Mouse (Mus musculus) natural killer cell, adult 2 months (primary cell): Measurements from ENCODE around the gene 6030468B19Rik.
"Not testable (repeated sequence)": the region's sequence is repeated elsewhere in the genome, so short reads cannot be mapped to it uniquely, and the experiment has no call there.

Source experiments
- DNase-seq, 2 experiments: peaks; one replicate each; pipeline ENCODE4 v3.0.0; 2022; ENCODE audit warnings: low spot score in 2 of 2

Gene 6030468B19Rik

DNA sequence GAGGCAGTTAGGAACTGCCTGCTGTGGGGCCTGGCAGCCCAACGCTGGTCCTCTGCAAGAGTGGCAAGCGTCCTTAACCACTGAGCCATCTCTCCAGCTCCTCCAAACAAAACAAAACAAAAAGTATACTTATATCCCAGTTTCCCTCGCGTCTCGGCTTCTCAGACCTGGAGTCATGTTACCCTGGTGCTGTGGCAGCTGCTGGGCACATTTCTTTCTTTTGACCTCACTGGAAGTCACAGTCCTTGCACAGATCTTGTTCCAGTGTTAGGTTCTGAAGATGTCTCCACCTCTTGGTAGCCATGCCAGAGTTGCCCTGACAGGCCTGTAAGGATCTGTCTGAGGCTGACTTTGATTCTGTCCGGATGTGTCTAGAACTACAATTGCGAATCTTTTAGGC is 4.2 kb downstream of the 6030468B19Rik start:
- no peak for DNase-seq

DNA sequence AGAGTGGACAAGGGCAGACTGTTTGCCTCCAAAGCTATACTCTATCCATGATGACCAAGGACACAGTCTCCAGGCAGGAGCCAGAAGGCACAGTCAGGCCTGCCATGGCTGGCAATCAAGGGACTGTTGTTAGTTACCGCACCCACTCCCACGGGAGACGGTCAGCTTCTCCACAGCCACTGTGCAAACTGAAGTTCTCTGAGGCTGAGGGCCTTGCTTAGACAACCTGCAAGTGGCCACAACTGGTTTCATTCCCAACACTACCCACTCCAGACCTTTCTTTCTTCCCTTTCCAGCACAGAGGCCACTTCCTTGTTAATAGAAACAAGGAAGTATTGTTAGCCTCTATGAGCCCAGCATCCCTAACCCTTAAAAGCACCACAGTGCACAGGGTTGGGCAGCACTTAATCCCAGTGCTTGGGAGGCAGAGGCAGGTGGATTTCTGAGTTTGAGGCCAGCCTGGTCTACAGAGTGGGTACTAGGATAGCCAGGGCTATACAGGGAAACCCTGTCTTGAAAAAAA is 5.8 kb downstream of the 6030468B19Rik start:
- no peak for DNase-seq

DNA sequence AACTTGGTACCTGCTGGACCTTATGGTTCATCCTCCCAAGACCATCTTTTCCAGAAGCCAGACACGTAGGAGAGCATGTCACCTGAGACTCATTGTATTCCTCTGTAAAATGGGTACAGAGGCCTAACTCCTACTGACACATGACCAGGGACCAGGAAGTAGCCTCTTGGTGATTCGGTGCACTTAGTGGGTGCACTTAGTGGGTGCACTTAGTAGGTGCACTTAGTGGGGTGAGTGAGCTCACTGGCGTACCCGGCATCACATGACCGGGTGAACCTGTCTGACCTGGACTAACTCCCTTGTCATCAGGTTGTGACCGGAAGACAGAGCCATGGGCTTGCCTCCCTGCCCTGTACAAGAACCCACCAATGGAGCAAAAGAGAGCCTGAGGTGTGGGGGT is 9.3 kb downstream of the 6030468B19Rik start:
- no peak for DNase-seq

DNA sequence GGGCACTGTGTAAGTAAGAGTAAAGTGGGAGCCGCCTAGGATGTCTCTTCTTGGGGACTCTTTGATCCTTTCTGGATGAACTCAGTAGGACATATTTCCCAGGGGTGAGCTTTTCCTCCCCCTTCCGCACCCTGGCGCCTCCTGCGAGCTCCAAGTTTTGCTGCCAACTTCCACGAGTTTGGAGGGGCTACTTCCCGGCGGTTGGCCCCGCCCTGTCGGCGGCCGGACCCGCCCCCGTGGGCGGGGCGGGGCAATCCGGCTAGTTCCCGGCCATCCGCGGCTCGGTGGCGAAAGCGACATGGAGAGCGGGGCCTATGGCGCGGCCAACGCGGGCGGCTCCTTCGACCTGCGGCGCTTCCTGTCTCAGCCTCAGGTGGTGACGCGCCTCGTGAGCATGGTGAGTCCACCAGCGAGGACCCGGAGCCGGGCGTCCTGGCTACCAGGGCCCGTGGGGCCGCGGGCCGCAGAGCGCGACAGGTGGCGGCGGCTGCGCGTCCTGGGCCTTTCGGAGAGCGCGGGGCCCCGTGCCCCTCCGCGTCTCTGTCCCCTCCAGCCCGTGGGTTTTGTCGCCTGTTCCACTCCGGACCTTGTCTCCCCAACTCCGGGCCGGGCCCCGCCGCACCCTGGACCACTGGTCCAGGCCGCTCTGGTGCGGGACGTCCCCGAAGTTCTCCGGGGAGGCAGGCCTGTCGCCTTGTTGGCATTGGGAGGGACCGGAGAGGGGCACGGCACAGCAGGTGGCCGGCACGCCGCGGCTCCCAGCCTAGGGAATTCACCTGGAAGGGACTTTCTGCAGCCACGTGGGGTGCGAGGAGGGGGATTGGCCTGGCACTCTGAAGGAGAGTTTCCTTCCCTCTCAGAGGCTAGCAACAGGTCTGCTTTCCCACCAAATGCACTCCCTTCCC is 12.2 kb downstream of the 6030468B19Rik start, which contains the start of the genes Gm20708 and Syngr2:
Gene Gm20708, plus strand, starts transcription at position 262 of the 905 bp plus-strand sequence.
Gene Syngr2, plus strand, starts transcription at position 262 of the 905 bp plus-strand sequence.
- DNase-seq: peak; percentile 50 to 62

DNA sequence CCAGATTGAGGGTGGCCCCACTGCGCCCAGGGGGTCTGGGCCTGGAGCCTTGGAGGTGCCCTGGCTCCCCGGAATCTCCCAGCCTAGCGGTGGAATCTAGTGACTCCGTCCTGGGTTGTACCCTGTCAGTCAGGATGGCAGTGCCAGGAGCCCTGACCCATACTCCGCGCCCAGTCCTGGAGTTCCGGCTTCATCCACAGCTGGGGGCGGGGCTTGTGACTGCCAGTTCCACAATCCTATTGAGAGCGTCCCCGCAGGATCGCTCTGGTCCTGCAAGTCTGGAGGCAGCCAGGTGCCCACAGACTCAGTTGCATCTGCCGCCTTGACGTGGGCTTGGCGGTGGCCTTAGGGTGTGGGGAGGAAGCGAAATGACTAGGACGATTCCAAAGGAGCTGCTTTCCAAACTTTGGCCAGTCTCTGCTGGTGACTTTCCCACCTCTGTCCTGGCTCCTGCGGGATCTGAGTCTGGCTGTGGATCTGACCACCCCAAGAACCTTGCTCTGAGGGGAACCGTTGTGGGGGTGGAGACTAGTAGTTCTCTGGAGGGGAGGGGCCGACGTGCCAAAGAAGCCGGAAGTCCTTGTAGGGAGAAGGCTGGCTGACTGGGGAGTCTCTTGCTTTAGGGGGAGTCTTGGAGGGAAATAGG is 13.1 kb downstream of the 6030468B19Rik start:
- DNase-seq: peak; percentile 68 to 73

DNA sequence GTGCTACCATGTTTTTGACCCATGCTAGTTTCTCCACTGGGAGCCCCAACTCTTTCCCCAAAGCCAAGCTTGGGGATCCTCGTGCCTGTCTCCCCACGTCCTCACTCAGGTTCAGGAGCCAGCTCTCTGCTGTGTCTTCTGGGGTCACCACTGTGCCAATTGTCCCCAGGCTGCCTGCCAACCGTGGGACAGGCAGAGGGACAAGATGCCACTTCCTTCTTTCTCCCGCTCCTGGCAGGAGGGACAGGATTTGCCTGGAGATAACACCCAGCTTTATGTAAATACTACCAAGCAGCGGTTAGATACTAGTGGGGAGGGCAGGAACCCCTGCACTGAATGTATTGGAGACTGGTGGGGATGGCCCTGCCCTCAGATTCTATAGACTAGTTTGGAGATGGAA is 16.4 kb downstream of the 6030468B19Rik start:
- DNase-seq: no peak

DNA sequence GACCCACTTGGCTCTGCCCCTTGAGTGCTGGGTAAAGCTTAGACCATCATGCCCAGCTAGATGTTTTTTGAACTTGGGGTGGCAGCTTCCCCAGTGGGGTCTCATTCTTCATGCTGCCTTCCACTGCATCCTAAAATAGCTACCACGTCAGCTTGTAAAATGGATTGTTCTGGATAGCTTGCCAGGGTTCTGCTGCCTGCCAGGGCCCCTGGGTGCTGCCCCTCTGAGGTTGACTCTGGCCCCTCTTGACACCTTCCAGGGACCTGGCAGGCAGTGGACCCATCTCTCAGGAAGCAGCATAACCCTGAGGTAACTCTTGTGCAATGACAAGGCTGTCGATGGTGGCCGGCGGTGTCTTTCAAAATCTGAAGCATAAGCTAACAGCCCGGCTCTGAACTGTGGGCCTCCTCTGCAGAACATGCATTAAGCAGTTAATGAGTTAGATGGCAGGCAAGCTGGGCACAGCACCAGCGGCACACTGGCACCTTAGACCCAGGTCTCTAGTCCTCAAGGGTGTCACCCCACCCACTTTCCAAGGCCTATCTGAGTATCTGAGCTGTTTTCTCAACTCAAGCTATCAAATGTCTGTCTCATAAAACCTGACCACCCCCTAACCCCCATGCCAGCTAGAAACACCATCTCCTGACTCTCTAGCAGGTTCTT is 17.4 kb downstream of the 6030468B19Rik start:
- DNase-seq: no peak

DNA sequence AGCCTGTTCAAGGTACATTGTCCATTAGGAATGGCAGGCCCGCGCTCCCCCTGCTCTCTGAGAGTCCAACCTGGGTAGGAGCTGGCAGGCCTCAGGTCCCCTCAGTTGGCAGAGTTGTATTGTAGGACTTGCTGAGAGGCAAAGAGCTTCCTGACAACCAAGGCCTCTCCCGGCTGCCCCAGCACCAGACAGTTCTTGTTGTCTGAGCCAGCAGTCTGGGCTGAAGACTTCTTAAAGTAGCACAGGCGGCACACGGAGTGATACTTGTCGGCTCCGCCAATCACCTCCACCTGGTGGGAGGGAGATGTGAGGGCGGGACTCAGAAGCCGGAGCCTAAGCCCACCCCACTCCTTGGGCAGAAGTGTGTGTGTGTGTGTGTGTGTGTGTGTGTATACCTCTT is 18.4 kb downstream of the 6030468B19Rik start:
- not testable (repeated sequence) for DNase-seq

DNA sequence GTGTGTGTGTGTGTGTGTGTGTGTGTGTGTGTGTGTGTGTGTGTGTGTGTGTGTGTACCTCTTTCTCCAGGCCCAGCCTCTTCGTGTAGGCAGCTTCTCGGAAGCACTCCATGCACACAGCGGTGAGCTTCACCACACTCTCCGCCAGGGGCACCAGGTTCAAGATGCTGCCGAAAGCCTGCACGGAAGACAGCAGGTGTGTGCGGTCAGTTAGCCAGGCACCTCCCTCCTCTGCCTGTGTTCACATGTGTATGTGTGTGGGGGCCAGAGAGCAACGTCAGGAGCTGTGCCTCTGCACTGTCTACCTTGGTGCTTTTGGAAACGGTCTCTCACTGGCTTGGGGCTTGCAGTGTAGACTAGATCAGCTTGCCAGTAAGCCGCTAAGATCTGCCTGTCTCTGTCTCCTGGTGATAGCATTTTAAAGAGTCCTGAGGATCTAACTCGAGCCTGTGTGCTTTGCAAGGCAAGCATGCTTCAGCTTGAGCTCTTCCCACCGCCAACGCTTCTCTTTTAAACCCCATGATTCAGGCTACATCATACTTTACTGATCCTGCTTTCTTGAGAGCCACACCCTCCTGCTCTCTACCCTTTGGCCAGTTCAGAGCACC is 19.0 kb downstream of the 6030468B19Rik start:
- DNase-seq: no peak

DNA sequence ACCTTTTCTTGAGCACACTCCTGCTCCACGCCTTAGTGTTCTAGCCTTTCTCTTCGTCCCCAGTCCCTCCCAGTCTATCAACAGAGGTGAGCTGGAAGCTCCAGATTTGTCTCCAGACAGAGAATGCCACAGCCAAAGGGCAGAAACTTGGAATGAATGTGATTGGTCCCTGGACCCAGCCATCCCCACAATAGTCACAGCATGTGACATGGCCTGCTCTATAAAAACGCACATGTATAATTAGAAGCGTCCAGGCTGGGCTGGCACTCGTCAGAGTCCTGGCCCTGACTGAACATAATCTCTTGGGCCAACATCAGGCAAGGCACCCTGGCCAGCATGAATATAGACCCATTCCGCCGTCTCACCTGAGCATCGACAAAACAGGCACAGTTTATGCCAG is 21.6 kb downstream of the 6030468B19Rik start:
- DNase-seq: no peak

DNA sequence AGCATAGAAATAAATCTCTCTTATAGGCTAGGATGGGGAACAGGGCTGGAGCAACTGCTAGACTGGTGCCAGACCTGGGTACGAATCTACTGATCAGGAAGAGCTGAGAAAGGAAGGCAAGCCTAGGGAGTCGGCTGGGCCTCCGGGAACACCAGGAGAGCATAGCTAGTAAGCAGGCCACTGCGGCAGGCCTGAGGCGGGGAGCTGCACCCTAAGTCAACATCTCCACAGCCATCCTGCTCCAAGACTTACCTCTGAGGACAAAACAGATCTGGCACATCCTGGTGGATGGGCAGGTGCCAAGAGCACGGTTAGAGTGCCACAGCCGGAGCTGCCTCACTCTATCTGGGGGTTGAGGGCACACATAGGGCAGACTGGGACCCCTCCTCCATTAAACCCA is 22.7 kb downstream of the 6030468B19Rik start:
- no peak for DNase-seq

DNA sequence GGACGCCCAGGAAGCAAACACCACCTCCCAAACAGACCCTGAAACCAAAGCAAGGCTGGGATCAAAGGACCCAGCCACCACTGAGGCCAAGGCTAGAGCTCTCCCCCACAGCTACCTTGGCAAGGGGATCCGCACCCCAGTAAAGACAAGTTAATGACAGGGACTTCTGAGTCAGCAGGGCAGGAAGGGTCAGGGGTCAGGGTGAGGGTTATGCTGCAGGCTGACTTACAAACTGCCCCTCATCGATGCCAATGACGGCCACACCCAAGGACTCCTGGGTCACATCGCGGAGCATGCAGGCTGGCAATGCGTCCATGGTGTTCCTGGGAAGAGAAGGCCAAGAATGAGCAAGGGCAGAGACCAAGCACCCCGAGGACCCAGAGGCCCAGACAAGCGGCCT is 24.4 kb downstream of the 6030468B19Rik start:
- DNase-seq: no peak

DNA sequence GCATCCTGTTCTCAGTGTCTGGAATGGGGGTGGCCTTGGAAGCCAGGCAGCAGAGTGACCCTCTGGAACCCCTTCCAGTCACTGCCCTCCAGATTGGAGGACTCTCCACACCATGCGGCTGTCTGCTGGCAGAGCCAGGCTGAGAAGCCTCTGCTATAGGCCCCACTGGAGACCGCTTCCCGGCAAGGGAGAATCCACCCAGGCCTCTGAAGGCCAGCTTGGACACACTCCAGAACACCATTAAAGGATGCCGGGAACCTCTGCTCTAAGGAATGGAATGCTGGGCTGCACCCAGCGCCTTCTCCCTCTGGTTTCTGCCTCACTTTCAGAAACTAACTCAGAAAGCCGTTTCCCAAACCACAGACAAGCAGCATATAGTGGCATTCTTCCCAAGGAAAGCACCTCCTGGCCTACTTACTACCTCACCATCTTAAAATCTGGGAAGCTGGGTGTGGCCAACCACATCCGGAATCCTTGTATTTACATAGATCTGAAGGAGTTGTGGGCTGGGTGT is 25.3 kb downstream of the 6030468B19Rik start:
- no peak for DNase-seq

DNA sequence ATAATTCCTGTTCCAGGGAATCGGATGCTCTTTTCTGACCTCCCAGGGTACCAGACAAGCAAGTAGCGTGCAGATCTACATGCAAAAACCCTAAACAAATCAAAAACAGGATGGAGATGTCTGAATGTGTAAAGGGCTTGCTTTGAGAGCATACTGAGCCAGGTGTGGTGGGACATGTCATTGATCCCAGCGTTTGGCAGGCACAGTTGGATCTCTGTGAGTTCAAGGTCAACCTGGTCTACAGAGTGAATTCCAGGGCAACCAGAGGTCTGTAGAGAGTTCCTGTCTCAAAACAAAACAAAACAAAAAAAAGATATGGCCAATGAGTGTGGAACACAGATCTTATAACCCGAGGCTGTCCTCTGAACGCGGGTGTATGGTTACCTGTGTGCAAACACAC is 26.0 kb downstream of the 6030468B19Rik start:
- DNase-seq: no peak

DNA sequence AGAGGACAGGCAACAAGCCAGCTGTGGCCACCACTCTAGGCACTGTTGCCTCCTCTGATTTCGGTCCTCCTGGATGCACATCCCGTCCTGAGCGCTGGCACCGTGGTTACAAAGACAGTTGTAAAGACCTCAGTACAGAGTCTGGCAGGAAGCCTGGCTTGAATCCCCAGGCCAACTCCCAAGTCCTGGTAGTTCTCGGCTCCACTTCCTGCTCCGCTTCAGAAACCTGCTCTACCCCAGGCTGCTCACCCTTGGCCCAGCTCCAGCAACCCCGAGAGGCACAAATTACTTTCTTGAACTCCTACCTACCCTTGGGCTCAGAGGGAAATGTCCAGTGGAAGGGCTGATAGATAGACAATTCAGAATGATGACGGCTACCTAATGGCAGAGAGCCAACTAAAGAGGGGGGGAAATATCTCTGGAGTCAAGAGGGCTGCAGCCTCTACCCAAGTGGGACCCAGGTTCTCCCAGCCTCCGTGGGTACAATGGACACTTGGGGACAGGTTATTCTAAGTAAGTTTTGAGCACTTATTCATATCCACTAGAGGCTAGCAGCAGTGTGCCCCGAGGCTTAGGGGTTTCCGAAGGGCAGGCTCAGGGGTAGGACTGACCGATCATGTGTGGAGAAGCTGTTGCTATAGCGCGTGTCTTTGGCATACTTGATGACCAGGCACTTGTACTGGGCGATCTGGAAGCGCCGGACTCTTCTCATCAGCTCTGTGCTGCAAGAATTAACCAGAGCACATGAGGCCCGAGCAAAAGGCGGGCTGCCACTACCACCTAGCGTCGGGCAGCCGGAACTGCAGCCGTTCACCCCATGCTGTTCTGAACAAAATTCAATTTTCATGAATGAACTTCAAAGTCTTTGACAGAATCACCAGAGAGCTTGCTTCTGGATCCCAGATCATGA is 26.9 kb downstream of the 6030468B19Rik start:
- DNase-seq: peak; percentile 68 to 80

DNA sequence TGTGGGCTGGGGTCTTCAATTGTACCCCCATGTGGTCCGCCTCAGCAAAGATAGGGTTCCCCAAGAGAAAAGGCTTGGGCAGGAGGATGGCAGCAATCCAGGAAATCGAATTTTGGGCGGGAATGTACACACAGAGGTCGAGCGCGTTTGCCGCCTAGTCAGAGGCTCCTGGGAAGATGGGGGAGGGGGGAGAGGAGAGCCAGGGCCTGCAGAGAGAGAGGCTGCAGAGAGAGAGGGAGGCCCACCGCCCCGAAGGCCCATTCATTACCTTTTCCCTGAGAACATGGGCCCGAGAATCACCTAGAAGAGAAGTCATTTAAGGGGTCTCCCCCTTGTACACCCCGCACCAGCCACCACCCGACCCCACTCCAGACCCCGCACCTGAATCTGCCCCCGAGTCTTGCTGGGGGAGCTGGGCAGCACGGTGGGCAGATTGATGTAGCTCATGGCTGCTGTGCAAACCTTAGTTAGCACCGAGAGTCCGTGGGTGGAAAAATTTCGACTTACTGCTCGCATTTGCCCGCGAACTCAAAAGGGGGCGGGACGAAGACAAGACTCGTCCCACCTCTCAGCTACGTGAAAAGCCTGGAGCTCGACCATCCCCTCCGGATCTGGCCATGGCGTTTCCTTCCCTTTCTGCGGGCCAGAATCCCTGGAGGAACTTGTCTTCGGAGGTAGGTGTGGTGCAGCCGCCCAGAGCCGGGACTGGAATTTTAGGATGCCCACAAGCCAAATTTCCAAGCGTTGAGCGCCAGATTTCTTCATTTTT is 28.1 kb downstream of the 6030468B19Rik start, which contains the start of the genes Afmid and Tk1:
Gene Afmid, plus strand, starts transcription at position 592 of the 769 bp plus-strand sequence.
Gene Tk1, minus strand, starts transcription at position 760 of the 769 bp plus-strand sequence.
- DNase-seq: peak in 1 of 2 experiments; percentile 27

DNA sequence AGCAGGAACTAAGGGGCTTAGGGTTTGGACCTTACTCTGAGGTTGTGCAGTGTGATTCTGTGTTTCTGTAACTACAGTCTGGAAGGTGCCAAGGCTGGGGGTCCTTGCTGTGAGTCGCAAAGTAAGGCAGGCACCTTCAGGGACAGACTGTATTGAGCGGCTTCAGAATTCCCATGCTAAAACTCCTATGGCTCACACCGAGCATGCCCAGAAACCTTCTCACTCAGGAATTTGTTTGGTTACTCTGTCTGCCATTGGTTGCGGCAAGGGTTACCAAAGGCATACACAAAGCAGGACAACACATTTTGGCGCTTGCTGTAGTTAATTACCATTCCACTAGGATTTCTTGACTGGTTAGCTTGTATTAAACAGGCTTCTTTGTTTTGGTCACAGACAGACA is 28.7 kb downstream of the 6030468B19Rik start:
- no peak for DNase-seq

DNA sequence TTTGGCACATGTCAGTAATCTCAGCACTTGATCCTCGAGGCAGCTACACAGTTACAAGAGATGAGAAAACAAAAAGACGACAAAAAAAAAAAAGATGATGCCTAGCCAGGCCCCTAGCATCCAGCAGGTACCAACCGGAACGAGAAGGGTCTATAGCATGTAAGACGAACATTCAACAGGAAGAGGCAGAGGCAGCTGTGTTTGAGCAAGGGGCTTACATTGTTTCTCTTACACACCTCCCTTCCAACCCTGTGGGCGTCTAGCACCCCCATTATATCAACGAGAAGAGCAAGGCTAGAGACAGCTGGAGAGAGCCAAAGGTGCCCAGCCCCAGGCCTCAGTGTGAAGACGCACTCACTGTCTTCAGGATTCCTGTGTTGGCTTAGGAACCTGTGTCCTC is 29.5 kb downstream of the 6030468B19Rik start:
- no peak for DNase-seq

DNA sequence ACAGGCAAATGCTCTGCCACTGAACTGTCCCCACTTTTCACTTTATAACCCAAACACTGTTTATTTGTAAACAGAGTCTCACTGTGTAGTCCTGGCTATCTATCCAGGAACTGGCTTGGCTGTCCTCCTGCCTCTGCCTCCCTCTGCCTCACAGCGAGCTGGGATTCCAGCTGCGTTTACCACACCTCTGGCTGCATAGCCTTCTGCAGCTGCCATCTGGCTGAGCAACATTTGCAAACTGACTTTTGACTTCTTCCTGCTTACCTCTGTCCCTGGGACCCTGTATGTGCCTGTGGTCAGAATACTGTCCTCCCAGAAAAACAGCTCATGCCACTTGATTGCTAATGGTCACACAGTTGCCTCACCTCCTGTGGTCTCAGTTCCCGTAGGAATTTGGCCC is 29.9 kb downstream of the 6030468B19Rik start:
- DNase-seq: no peak
